Mouse (Mus musculus): Measurements from ENCODE around the gene Sp9. TPM values are rescaled to one million over a fixed set of nuclear protein-coding genes. Genes with fewer than 3 reads are reported as not detected.

The Sp9 gene
- polyA plus RNA-seq, 1 experiment from 2014 or later: 0.92 TPM

GRCm38 (mm10) chr2:73295023-73295422 is 23.3 kb downstream of the Sp9 start:
- Histone ChIP-seq H3K4me3 (ENCODE audit: low read depth, low read length) (no peak overlapping the region), H3K27ac (replicated peaks; ENCODE audit: low read depth, low read length) (no peak overlapping the region), H3K9me3 (ENCODE audit: control insufficient read depth, low read length) (no peaks in the 10 kb centered on the region), H3K9ac (ENCODE audit: low read length) (no peak overlapping the region), H3K4me2 (ENCODE audit: low read depth, severe bottlenecking) (no peak overlapping the region), H3K4me1 (ENCODE audit: control insufficient read depth, insufficient read depth, low read length) (no peaks in the 10 kb centered on the region), H3K36me3 (ENCODE audit: control insufficient read depth, insufficient read depth, low read length) (no peaks in the 10 kb centered on the region; the same call in 1 of the 2 replicates), H3K27me3 (ENCODE audit: control insufficient read depth, insufficient read depth, low read length) (no peaks in the 10 kb centered on the region)
- 81% methylated on average over 7 of the region's 7 CpGs for WGBS
- DNase-seq (ENCODE audit: low spot score) (no peak), ATAC-seq (ENCODE audit: insufficient number of reproducible peaks, low FRiP score, low TSS enrichment, low read depth) (no peak)

DNA sequence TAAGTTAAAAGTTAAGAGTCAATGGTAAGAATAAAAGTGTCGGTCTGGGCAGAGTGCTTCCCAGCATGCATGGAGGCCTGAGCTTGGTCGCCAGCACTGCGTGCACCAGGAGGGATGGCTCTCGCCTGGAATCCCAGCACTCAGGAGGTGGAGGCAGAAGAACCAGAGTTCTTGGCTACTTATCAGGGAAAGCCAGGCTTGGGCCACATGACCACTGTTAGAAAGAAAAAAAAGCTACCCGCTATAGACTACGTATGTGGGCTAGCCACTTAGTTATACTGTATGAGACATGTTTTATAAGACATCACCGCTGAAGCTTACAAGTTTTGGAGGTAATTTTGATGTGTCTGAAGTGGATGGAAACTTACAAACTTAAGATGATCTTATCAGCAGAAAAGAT is 26.4 kb downstream of the Sp9 start:
- H3K9me3 ChIP-seq (ENCODE audit: control insufficient read depth, low read length): no peaks in the 10 kb centered on the region
- no peaks in the 10 kb centered on the region; the same call in 1 of the 2 replicates for H3K36me3 ChIP-seq (ENCODE audit: control insufficient read depth, insufficient read depth, low read length)
- no peak overlapping the region for H3K27ac ChIP-seq (replicated peaks; ENCODE audit: low read depth, low read length)
- H3K4me1 ChIP-seq (ENCODE audit: control insufficient read depth, insufficient read depth, low read length): no peaks in the 10 kb centered on the region
- no peak for ATAC-seq (ENCODE audit: insufficient number of reproducible peaks, low FRiP score, low TSS enrichment, low read depth)
- no peak overlapping the region for H3K4me3 ChIP-seq (ENCODE audit: low read depth, low read length)
- H3K4me2 ChIP-seq (ENCODE audit: low read depth, severe bottlenecking): no peak overlapping the region
- no peak for DNase-seq (ENCODE audit: low spot score)
- H3K9ac ChIP-seq (ENCODE audit: low read length): no peak overlapping the region
- no peaks in the 10 kb centered on the region for H3K27me3 ChIP-seq (ENCODE audit: control insufficient read depth, insufficient read depth, low read length)
- WGBS: 84% methylated on average over 7 of the region's 7 CpGs

- H3K4me1 ChIP-seq (ENCODE audit: control insufficient read depth, insufficient read depth, low read length): no peaks in the 10 kb centered on the region
- H3K36me3 ChIP-seq (ENCODE audit: control insufficient read depth, insufficient read depth, low read length): no peaks in the 10 kb centered on the region; the same call in 1 of the 2 replicates
- no peak overlapping the region for H3K9ac ChIP-seq (ENCODE audit: low read length)
- ATAC-seq (ENCODE audit: insufficient number of reproducible peaks, low FRiP score, low TSS enrichment, low read depth) (no peak), DNase-seq (ENCODE audit: low spot score) (no peak)
- no peak overlapping the region for H3K4me2 ChIP-seq (ENCODE audit: low read depth, severe bottlenecking)
- no peak overlapping the region for H3K4me3 ChIP-seq (ENCODE audit: low read depth, low read length)
- H3K27ac ChIP-seq (replicated peaks; ENCODE audit: low read depth, low read length): no peak overlapping the region
- no peaks in the 10 kb centered on the region for H3K9me3 ChIP-seq (ENCODE audit: control insufficient read depth, low read length)
- no peaks in the 10 kb centered on the region for H3K27me3 ChIP-seq (ENCODE audit: control insufficient read depth, insufficient read depth, low read length)
- WGBS: 90% methylated on average over 3 of the region's 3 CpGs
Measured at GRCm38 (mm10) chr2:73298841-73299240, 27.1 kb downstream of the Sp9 start.

DNA sequence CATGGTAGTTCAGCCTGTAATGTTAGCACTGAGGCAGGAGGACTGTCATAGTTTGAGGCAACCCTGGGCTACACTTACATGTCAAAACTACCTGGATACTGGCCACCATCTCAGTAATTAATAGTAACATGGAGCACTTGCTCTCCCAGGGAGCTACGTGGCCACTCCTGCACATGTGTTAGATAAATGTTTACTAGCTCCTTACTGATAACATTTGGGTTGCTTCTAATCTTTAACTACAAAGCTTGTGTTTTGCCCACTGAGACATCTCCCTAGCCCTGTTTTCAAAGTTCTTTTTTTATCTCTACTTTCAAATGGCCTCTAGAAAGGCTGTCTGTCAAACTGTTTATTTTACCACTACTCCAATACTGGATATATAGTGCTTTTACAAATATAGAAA is 30.3 kb downstream of the Sp9 start:
- 71% methylated on average over 1 of the region's 1 CpGs for WGBS
- Histone ChIP-seq H3K9me3 (ENCODE audit: control insufficient read depth, low read length) (no peaks in the 10 kb centered on the region), H3K36me3 (ENCODE audit: control insufficient read depth, insufficient read depth, low read length) (peaks cover 3% of the 10 kb centered on the region; the same call in 1 of the 2 replicates), H3K27me3 (ENCODE audit: control insufficient read depth, insufficient read depth, low read length) (no peaks in the 10 kb centered on the region), H3K4me3 (ENCODE audit: low read depth, low read length) (no peak overlapping the region), H3K27ac (replicated peaks; ENCODE audit: low read depth, low read length) (no peak overlapping the region), H3K9ac (ENCODE audit: low read length) (no peak overlapping the region), H3K4me2 (ENCODE audit: low read depth, severe bottlenecking) (no peak overlapping the region), H3K4me1 (ENCODE audit: control insufficient read depth, insufficient read depth, low read length) (no peaks in the 10 kb centered on the region)
- DNase-seq (ENCODE audit: low spot score) (no peak), ATAC-seq (ENCODE audit: insufficient number of reproducible peaks, low FRiP score, low TSS enrichment, low read depth) (no peak)

- no peaks in the 10 kb centered on the region for H3K9me3 ChIP-seq (ENCODE audit: control insufficient read depth, low read length)
- ATAC-seq (ENCODE audit: insufficient number of reproducible peaks, low FRiP score, low TSS enrichment, low read depth): no peak
- no peak overlapping the region for H3K27ac ChIP-seq (replicated peaks; ENCODE audit: low read depth, low read length)
- H3K36me3 ChIP-seq (ENCODE audit: control insufficient read depth, insufficient read depth, low read length): peaks cover 3% of the 10 kb centered on the region; the same call in 1 of the 2 replicates
- H3K9ac ChIP-seq (ENCODE audit: low read length): no peak overlapping the region
- no peaks in the 10 kb centered on the region for H3K27me3 ChIP-seq (ENCODE audit: control insufficient read depth, insufficient read depth, low read length)
- H3K4me1 ChIP-seq (ENCODE audit: control insufficient read depth, insufficient read depth, low read length): no peaks in the 10 kb centered on the region
- no peak for DNase-seq (ENCODE audit: low spot score)
- 95% methylated on average over 9 of the region's 9 CpGs for WGBS
- no peak overlapping the region for H3K4me3 ChIP-seq (ENCODE audit: low read depth, low read length)
- H3K4me2 ChIP-seq (ENCODE audit: low read depth, severe bottlenecking): no peak overlapping the region
Measured at GRCm38 (mm10) chr2:73302722-73303121, 31.0 kb downstream of the Sp9 start.

GRCm38 (mm10) chr2:73304506-73304905 is 32.8 kb downstream of the Sp9 start:
- no peak for ATAC-seq (ENCODE audit: insufficient number of reproducible peaks, low FRiP score, low TSS enrichment, low read depth)
- Histone ChIP-seq H3K4me2 (ENCODE audit: low read depth, severe bottlenecking) (no peak overlapping the region), H3K9ac (ENCODE audit: low read length) (no peak overlapping the region), H3K36me3 (ENCODE audit: control insufficient read depth, insufficient read depth, low read length) (peaks cover 8% of the 10 kb centered on the region), H3K27ac (replicated peaks; ENCODE audit: low read depth, low read length) (no peak overlapping the region), H3K9me3 (ENCODE audit: control insufficient read depth, low read length) (no peaks in the 10 kb centered on the region), H3K27me3 (ENCODE audit: control insufficient read depth, insufficient read depth, low read length) (no peaks in the 10 kb centered on the region), H3K4me1 (ENCODE audit: control insufficient read depth, insufficient read depth, low read length) (no peaks in the 10 kb centered on the region), H3K4me3 (ENCODE audit: low read depth, low read length) (no peak overlapping the region)
- no peak for DNase-seq (ENCODE audit: low spot score)
- WGBS: 94% methylated on average over 5 of the region's 5 CpGs

- Histone ChIP-seq H3K36me3 (ENCODE audit: control insufficient read depth, insufficient read depth, low read length) (peaks cover 11% of the 10 kb centered on the region), H3K4me3 (ENCODE audit: low read depth, low read length) (no peak overlapping the region), H3K4me2 (ENCODE audit: low read depth, severe bottlenecking) (no peak overlapping the region), H3K27ac (replicated peaks; ENCODE audit: low read depth, low read length) (no peak overlapping the region), H3K9me3 (ENCODE audit: control insufficient read depth, low read length) (no peaks in the 10 kb centered on the region), H3K27me3 (ENCODE audit: control insufficient read depth, insufficient read depth, low read length) (no peaks in the 10 kb centered on the region), H3K9ac (ENCODE audit: low read length) (no peak overlapping the region), H3K4me1 (ENCODE audit: control insufficient read depth, insufficient read depth, low read length) (no peaks in the 10 kb centered on the region)
- 93% methylated on average over 7 of the region's 7 CpGs for WGBS
- DNase-seq (ENCODE audit: low spot score) (no peak), ATAC-seq (ENCODE audit: insufficient number of reproducible peaks, low FRiP score, low TSS enrichment, low read depth) (no peak)
Measured at GRCm38 (mm10) chr2:73306006-73306405, 34.3 kb downstream of the Sp9 start.

- H3K9me3 ChIP-seq (ENCODE audit: control insufficient read depth, low read length): no peaks in the 10 kb centered on the region
- no peaks in the 10 kb centered on the region for H3K4me1 ChIP-seq (ENCODE audit: control insufficient read depth, insufficient read depth, low read length)
- H3K36me3 ChIP-seq (ENCODE audit: control insufficient read depth, insufficient read depth, low read length): peaks cover 8% of the 10 kb centered on the region
- H3K4me2 ChIP-seq (ENCODE audit: low read depth, severe bottlenecking): peak within 1 kb of the TSS; percentile 79
- DNase-seq (ENCODE audit: low spot score) (peak; percentile 94), ATAC-seq (ENCODE audit: insufficient number of reproducible peaks, low FRiP score, low TSS enrichment, low read depth) (peak; percentile 93)
- H3K27me3 ChIP-seq (ENCODE audit: control insufficient read depth, insufficient read depth, low read length): no peaks in the 10 kb centered on the region
- H3K9ac ChIP-seq (ENCODE audit: low read length): peak within 1 kb of the TSS; percentile 71
- peak within 1 kb of the TSS; percentile 43 for H3K27ac ChIP-seq (replicated peaks; ENCODE audit: low read depth, low read length)
- WGBS: under 1% methylated on average over 64 of the region's 64 CpGs
- H3K4me3 ChIP-seq (ENCODE audit: low read depth, low read length): peak within 1 kb of the TSS; percentile 84
Measured at GRCm38 (mm10) chr2:73312152-73313116, 40.7 kb downstream of the Sp9 start, which contains the start of the genes Scrn3 and Cir1. TSS of gene Scrn3 (plus strand) at chr2:73312601. TSS of gene Cir1 (minus strand) at chr2:73312701.

Data from limb, embryonic 11.5 days (tissue).